Mouse (Mus musculus): ENCODE measurements around the gene Hsf5.

The Hsf5 gene

GRCm38 (mm10) chr11:87590841-87591525 is 26.0 kb upstream of the Hsf5 start:
- peak; percentile 44 for DNase-seq

- DNase-seq: peak; percentile 99
Observed at GRCm38 (mm10) chr11:87591526-87592353, 25.2 kb upstream of the Hsf5 start, which contains the start of gene Mtmr4. Gene Mtmr4, plus strand, starts transcription at chr11:87592162.

GRCm38 (mm10) chr11:87592354-87592695 is 24.6 kb upstream of the Hsf5 start:
- no peak for DNase-seq

- peak; percentile 30 for DNase-seq
Observed at GRCm38 (mm10) chr11:87592713-87593598, 24.0 kb upstream of the Hsf5 start.

GRCm38 (mm10) chr11:87595327-87595841 is 21.6 kb upstream of the Hsf5 start:
- DNase-seq: peak; percentile 94

DNA sequence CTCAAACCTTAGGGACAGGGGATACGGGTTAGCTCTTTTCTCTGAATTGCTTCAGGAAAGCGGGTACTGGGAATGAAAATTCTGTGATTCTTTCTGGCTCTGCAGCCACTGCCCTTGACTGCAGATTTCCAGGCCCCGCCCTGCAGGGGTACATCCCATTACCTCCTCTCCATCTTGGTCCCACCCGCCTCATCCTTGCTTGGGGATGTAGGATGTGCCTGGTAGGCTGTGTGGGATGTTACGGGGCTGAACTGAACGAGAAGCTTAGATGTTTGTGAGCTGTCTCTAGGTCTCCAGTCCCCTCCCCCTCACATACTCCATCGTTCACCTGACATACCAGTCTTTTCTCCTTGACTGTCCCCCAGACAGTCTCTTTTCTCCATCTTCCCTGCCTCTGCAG is 21.0 kb upstream of the Hsf5 start:
- DNase-seq: no peak

- DNase-seq: no peak
Observed at GRCm38 (mm10) chr11:87596492-87596891, 20.5 kb upstream of the Hsf5 start.

DNA sequence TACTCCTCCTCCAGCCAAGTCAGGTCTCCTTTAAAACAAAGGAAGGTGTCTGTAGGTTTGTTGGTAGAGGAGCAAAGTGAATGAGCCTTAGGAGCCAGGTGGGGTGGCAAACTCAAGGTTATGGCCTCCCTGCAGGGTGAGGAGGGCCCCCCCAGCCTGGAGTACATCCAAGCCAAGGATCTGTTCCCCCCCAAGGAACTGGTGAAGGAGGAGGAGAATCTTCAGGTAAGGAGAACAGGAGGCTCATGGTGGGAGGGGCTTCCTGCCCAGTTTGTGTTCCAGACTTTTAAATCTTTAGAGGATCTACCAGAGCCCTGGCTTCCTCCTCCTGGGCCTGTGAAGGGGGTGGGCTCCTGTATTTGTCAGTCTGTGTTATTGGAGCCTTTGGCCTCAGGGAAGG is 19.9 kb upstream of the Hsf5 start:
- no peak for DNase-seq

DNA sequence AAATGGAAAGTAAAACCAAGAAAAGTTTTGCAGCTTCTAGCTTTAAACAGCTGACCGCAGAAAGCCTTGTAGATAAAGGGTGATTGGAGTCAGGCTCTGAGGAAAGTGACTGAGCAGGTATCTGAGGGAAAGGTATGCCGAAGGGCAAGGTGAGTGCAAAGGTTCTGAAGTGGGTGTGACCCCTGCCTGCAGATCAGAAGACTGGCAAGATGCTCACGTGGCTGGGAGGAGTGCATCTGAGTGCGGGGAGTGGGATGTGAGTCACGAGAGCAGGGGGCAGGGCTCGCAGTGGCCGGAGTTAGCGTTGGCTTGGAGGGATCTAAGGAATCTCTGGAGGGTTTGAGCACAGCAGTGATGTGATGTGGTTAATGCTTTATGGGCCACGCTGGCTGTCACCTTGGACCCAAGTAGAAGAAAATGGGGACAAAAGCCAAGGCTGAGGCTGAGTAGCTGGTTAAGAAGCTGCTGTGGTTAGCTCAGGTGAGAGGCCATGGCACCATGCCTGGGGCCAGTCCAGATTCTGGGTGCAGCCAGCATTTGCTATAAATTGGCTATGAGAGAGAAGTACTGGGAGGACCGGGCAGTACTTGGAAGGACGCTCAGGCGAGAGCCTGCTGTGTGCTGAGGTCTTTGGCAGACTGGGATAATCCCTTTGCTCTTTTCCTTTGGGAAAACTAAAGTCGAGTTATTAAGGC is 17.4 kb upstream of the Hsf5 start:
- DNase-seq: no peak

GRCm38 (mm10) chr11:87600322-87600853 is 16.6 kb upstream of the Hsf5 start:
- DNase-seq: no peak

GRCm38 (mm10) chr11:87602234-87602633 is 14.7 kb upstream of the Hsf5 start:
- DNase-seq: no peak

GRCm38 (mm10) chr11:87603571-87603970 is 13.4 kb upstream of the Hsf5 start:
- DNase-seq: no peak

GRCm38 (mm10) chr11:87609264-87609663 is 7.7 kb upstream of the Hsf5 start:
- DNase-seq: no peak

- no peak for DNase-seq
Observed at GRCm38 (mm10) chr11:87611547-87611946, 5.4 kb upstream of the Hsf5 start.

GRCm38 (mm10) chr11:87613972-87614371 is 3.0 kb upstream of the Hsf5 start:
- DNase-seq: no peak

- no peak for DNase-seq
Observed at GRCm38 (mm10) chr11:87615551-87615950, 1.4 kb upstream of the Hsf5 start.

GRCm38 (mm10) chr11:87615952-87616351 is 1.0 kb upstream of the Hsf5 start:
- DNase-seq: no peak

GRCm38 (mm10) chr11:87617606-87618005 is 642 bp downstream of the Hsf5 start:
- DNase-seq: no peak

- no peak for DNase-seq
Observed at GRCm38 (mm10) chr11:87623160-87623559, 6.2 kb downstream of the Hsf5 start.

- DNase-seq: peak; percentile 55
Observed at GRCm38 (mm10) chr11:87629859-87630258, 12.9 kb downstream of the Hsf5 start.

GRCm38 (mm10) chr11:87638793-87639192 is 21.8 kb downstream of the Hsf5 start:
- no peak for DNase-seq

GRCm38 (mm10) chr11:87639206-87639605 is 22.2 kb downstream of the Hsf5 start:
- DNase-seq: peak; percentile 83

Measured in liver (tissue).